Mouse (Mus musculus): ENCODE results near the gene Slco3a1. TPM values are rescaled to one million over a fixed set of nuclear protein-coding genes. Genes with fewer than 3 reads are reported as not detected.
"Not testable (repeated sequence)": the region's sequence is repeated elsewhere in the genome, so short reads cannot be mapped to it uniquely, and the experiment has no call there.

The Slco3a1 gene
- total RNA-seq, 2 experiments from 2014 or later: 3.0 to 4.6 TPM

GRCm38 (mm10) chr7:74447781-74448180 is 106.8 kb downstream of the Slco3a1 start:
- ATAC-seq (replicated peaks; ENCODE audit: low FRiP score, poor library complexity, severe bottlenecking): no peak

- ATAC-seq (replicated peaks; ENCODE audit: low FRiP score, poor library complexity, severe bottlenecking): no peak
These were observed 109.4 kb downstream of the Slco3a1 start for GRCm38 (mm10) chr7:74445148-74445547.

GRCm38 (mm10) chr7:74442380-74442779 is 112.2 kb downstream of the Slco3a1 start:
- no peak for ATAC-seq (replicated peaks; ENCODE audit: low FRiP score, poor library complexity, severe bottlenecking)

DNA sequence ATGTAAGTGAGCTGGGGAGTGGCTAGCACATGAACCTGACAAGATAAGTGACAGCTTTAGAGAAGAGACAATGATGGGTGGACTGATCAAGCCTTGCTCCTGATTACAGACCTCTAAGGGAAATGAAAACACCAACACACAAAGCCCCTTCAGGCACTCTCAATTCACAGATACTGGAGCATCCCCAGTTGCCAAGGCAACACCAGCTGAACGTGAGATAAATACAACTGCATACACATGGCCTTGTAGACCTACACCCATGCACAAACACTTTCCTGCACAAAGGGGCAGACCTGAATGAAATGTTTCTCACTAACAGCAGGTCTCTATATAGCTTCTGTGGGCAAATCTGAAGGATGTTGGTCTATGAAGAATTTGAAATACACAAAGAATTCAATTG is 117.0 kb downstream of the Slco3a1 start:
- ATAC-seq (replicated peaks; ENCODE audit: low FRiP score, poor library complexity, severe bottlenecking): no peak

DNA sequence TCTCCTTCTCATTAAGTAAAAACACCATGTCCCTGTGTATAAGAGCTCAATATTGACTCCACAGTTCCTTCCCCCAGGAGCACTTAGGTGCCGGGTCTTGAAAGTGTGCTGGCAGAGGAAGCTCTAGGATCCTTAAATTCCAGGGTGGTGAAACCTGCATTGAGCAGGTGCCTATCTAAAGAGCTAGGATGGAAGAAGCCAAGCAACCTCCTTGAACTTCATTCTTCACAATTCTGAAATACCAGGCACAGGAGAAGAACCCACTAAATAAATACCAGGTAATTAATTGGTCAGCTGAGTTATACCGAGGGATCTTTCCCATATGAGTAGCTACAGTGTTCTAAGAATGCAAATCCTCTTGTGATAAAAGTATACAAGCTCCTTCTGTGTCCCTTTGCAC is 117.9 kb downstream of the Slco3a1 start:
- no peak for ATAC-seq (replicated peaks; ENCODE audit: low FRiP score, poor library complexity, severe bottlenecking)

GRCm38 (mm10) chr7:74432950-74433349 is 121.6 kb downstream of the Slco3a1 start:
- ATAC-seq (replicated peaks; ENCODE audit: low FRiP score, poor library complexity, severe bottlenecking): no peak

GRCm38 (mm10) chr7:74429252-74429651 is 125.3 kb downstream of the Slco3a1 start:
- no peak for ATAC-seq (replicated peaks; ENCODE audit: low FRiP score, poor library complexity, severe bottlenecking)

- ATAC-seq (replicated peaks; ENCODE audit: low FRiP score, poor library complexity, severe bottlenecking): no peak
These were observed 127.4 kb downstream of the Slco3a1 start for GRCm38 (mm10) chr7:74427135-74427534.

GRCm38 (mm10) chr7:74425941-74426340 is 128.6 kb downstream of the Slco3a1 start:
- ATAC-seq (replicated peaks; ENCODE audit: low FRiP score, poor library complexity, severe bottlenecking): no peak

GRCm38 (mm10) chr7:74423928-74424850 is 130.4 kb downstream of the Slco3a1 start:
- no peak for ATAC-seq (replicated peaks; ENCODE audit: low FRiP score, poor library complexity, severe bottlenecking)

DNA sequence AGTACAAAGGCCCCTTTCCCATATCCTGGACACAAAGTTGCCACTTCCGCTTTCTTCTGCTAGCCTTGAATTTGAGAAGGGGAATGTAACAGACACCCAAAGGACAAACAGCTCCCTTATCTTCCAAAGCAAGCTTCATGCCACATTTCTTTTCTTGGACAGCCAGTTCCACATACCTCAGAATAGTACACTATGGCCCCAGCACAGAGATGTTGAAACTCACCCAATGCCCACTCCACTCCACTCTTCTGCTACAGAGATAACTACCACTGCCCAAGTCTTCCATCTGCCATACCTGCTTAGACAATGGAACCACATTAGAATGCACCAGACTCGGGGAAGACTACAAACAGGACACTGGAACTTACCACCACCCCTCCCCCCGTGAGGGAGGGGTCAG is 131.3 kb downstream of the Slco3a1 start:
- ATAC-seq (replicated peaks; ENCODE audit: low FRiP score, poor library complexity, severe bottlenecking): no peak

- no peak for ATAC-seq (replicated peaks; ENCODE audit: low FRiP score, poor library complexity, severe bottlenecking)
These were observed 131.8 kb downstream of the Slco3a1 start for GRCm38 (mm10) chr7:74422731-74423130.

DNA sequence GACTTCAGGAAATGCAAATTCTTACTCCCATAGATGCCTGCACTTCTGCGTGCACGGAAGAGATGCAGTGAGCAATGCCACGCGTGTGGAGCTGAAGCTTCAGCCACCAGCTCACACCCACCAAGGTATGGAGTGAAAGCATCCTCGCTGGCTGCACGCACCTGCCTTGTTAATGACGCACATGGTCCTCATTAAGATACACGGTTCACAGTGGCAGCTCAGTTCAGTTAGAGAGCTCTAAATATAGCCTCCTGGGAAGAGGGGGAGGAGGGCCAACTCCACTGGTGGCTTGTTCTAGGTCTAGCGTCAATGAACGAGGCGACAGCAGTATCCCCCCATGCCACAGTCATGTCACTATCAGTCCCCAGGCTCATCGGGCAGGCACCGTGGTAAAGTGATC is 132.6 kb downstream of the Slco3a1 start:
- ATAC-seq (replicated peaks; ENCODE audit: low FRiP score, poor library complexity, severe bottlenecking): no peak

DNA sequence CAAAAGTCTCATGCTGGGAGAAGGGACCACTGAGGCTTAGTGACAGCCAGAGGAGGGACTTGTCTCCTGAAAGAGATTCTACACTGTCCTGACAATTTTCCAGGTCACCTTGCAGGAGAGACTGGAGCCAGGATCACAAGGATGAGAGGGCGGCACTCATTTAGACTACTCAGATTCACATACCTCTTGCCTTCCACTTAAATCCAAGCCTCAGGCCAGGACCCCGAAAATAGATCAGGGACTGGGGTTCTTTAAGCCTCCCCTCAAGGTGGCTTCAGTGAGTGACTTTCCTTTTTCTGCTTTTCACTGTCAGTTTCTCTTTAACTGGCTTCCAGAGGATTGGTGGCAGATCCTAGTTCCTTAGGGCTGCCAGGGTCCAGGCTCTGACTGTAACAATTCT is 133.0 kb downstream of the Slco3a1 start:
- no peak for ATAC-seq (replicated peaks; ENCODE audit: low FRiP score, poor library complexity, severe bottlenecking)

GRCm38 (mm10) chr7:74419706-74420105 is 134.9 kb downstream of the Slco3a1 start:
- ATAC-seq (replicated peaks; ENCODE audit: low FRiP score, poor library complexity, severe bottlenecking): no peak

DNA sequence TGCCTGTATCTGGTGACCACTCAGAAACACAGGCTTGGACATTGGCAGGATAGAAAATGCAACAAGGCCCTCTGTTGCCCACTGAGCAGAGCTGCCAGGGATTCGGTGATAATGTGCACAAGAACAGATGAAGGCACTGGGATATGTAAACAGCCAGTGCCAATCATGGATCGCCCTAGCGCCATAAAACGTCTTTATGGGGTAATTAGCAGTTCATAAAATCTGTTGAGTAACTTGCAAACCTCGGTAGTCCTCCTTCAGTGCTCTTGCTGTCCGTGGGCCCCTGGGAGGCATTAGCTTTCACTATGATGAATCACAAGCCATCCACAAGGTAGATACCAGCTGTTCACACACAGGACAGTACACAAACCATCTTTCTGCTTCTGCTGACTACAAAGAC is 137.6 kb downstream of the Slco3a1 start:
- no peak for ATAC-seq (replicated peaks; ENCODE audit: low FRiP score, poor library complexity, severe bottlenecking)

- no peak for ATAC-seq (replicated peaks; ENCODE audit: low FRiP score, poor library complexity, severe bottlenecking)
These were observed 139.3 kb downstream of the Slco3a1 start for GRCm38 (mm10) chr7:74415241-74415640.

DNA sequence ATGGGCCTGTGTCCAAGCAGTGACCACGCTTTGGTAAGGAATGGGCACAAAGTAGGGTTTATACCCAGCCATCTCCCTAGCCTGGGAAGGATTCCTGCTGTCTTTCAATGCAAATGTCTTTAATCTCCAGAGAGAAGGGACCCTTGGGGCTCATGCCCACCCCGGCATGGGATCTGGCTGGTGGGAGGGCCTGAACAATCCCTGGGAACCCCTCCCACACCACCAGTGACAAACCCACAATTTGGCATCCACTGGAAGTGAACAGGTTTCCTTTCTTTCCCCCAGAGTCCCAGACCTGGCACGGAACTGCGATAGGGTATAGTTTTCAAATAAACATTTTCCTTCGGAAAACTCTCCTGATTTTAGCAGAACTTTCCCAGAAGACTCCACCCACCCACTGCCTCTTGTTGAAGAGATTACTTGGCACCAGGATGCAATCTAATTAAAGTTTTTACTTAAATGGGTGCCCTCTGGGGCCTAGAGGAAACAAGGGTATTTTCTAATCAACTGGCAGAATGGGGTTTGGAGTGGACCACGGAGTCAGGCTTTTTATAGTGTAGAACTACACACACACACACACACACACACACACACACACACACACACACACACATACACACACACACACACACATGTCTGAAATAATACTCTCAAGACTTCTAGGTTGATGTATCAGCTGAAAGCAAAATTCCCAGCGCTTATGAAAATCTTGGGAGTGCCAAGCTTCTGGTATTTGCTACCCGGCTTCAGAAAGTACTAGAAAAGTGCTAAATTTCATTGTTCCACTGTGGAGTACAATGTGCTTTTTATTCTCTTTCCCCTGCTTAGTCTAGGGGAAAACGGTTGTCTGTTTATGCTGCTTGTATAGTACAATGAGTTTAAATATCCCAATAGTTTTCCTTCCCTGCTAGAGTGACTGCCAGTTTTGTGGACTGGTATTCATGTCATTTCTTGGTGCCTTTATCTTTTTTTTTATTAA is 140.6 kb downstream of the Slco3a1 start:
- ATAC-seq (replicated peaks; ENCODE audit: low FRiP score, poor library complexity, severe bottlenecking): no peak

DNA sequence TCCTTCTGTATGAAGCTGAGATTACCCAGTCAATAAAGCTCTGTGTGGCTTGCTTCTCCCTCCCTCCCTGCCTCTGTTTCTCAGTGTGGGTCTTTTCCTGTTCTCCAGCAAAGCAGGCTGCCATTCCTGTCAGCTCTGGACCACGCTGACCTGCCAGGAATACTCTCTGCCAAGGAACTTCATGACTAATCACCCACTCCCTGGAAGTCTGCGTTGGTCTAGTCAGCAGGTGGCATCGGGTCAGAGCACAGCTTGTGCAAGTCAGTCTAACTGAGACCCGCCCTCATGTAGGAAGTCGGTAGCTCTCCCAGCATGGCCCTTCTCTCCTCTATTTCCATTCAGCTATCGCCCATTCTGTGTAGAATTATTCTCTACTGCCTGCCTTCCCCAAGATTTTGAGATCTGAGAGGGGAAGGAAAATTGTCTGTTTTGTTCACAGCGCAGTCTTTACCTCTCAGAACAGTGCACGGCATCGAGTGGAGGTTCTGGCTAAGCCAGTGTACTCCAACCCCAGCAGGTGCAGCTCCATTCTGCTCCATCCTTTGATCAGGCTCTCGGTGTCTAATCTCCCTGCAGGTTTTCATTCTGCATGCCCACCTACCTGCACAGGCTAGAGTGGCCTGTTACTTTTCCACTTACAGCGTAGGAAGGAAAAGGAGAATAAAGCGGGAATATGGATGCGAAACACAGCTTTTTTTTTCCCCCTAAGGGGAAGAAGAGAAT is 145.8 kb downstream of the Slco3a1 start:
- no peak for ATAC-seq (replicated peaks; ENCODE audit: low FRiP score, poor library complexity, severe bottlenecking)

- not testable (repeated sequence) for ATAC-seq (replicated peaks; ENCODE audit: low FRiP score, poor library complexity, severe bottlenecking)
These were observed 146.7 kb downstream of the Slco3a1 start for GRCm38 (mm10) chr7:74407851-74408250.
